Comparison of ENCODE assay signal across 26 mouse cellular contexts in genomic region chr11:60149086-60149485, GRCm38 (mm10). TPM values are rescaled to one million over a fixed set of nuclear protein-coding genes. Genes with fewer than 3 reads are reported as not detected.
DNase-seq lines count a peak whose midpoint lies in the region; ATAC-seq lines count a peak whose summit lies in the region.
"Had no signal": no experiment of that assay in that cellular context is flagged by ENCODE, and none has a peak within 500 bp of the region (broad histone marks: within the 10 kb centered on the region; RNA-seq: fewer than 3 reads in every experiment).

No protein-coding gene starts in this region.

- no peak overlapping the region for H3K4me3 ChIP-seq in hindbrain, embryonic 13.5 days
- H3K4me3 ChIP-seq in hindbrain, embryonic 16.5 days (ENCODE audit: low read length) = no peak overlapping the region
- no peak overlapping the region for H3K4me3 ChIP-seq in neural tube, embryonic 13.5 days
- no peak overlapping the region for H3K4me3 ChIP-seq in embryonic facial prominence, embryonic 10.5 days
- H3K4me3 ChIP-seq: embryonic facial prominence, embryonic 15.5 days; forebrain, embryonic 12.5 days; heart, embryonic 15.5 days; liver, embryonic 12.5 days; midbrain, embryonic 10.5 days; midbrain, embryonic 15.5 days had no signal

- no peak for ATAC-seq in hindbrain, embryonic 13.5 days (ENCODE audit: low FRiP score)
- no peak for ATAC-seq in hindbrain, embryonic 16.5 days
- ATAC-seq in neural tube, embryonic 13.5 days (ENCODE audit: low read depth) = no peak
- ATAC-seq: forebrain, postnatal 0 days; intestine, postnatal 0 days; liver, embryonic 12.5 days; liver, postnatal 0 days; midbrain, embryonic 15.5 days; Patski had no signal

- H3K36me3 ChIP-seq in hindbrain, embryonic 13.5 days = peaks cover 34% of the 10 kb centered on the region
- H3K36me3 ChIP-seq in hindbrain, embryonic 16.5 days (ENCODE audit: control insufficient read depth, insufficient read depth, low read length) = no peaks in the 10 kb centered on the region
- H3K36me3 ChIP-seq in neural tube, embryonic 13.5 days = peaks cover 55% of the 10 kb centered on the region
- H3K36me3 ChIP-seq in embryonic facial prominence, embryonic 10.5 days (replicated peaks) = peaks cover 98% of the 10 kb centered on the region
- H3K36me3 ChIP-seq: midbrain, embryonic 15.5 days had no signal

- no peaks in the 10 kb centered on the region for H3K27me3 ChIP-seq in hindbrain, embryonic 13.5 days
- H3K27me3 ChIP-seq in hindbrain, embryonic 16.5 days (replicated peaks; ENCODE audit: control insufficient read depth, insufficient read depth, low read length) = no peaks in the 10 kb centered on the region
- H3K27me3 ChIP-seq in neural tube, embryonic 13.5 days = no peaks in the 10 kb centered on the region
- H3K27me3 ChIP-seq in embryonic facial prominence, embryonic 10.5 days (replicated peaks; ENCODE audit: low read depth, poor library complexity, severe bottlenecking) = no peaks in the 10 kb centered on the region
- H3K27me3 ChIP-seq: embryonic facial prominence, embryonic 15.5 days; forebrain, embryonic 12.5 days; heart, embryonic 15.5 days; liver, embryonic 12.5 days; midbrain, embryonic 15.5 days; Patski had no signal

- DNase-seq in cerebellum, adult 18-20 months = peak; percentile 41 to 43
- DNase-seq in cerebellum, postnatal 4 days (ENCODE audit: low spot score in 2 of 2) = no peak
- no peak for DNase-seq in neural tube, embryonic 10.5 days (ENCODE audit: extremely low spot score, low spot score)
- no peak for DNase-seq in embryonic facial prominence, embryonic 10.5 days (ENCODE audit: low spot score)
- DNase-seq: adrenal gland, postnatal 10 days; forebrain, postnatal 0 days; gastrocnemius, postnatal 10 days; kidney, adult 9 months; kidney, postnatal 10 days; layer of hippocampus, postnatal 36 days; left cerebral cortex, postnatal 4 days; liver, postnatal 0 days; lung, postnatal 14 days; right cerebral cortex, postnatal 4 days had no signal

- no peak overlapping the region for H3K4me2 ChIP-seq in hindbrain, embryonic 13.5 days
- H3K4me2 ChIP-seq in hindbrain, embryonic 16.5 days (ENCODE audit: low read length) = no peak overlapping the region
- H3K4me2 ChIP-seq in neural tube, embryonic 13.5 days = no peak overlapping the region
- H3K4me2 ChIP-seq: embryonic facial prominence, embryonic 15.5 days; forebrain, embryonic 12.5 days; heart, embryonic 15.5 days; liver, embryonic 12.5 days; midbrain, embryonic 15.5 days had no signal

- H3K27ac ChIP-seq in hindbrain, embryonic 13.5 days = peak overlapping the region; percentile 62
- H3K27ac ChIP-seq in hindbrain, embryonic 16.5 days (ENCODE audit: low read depth, low read length) = no peak overlapping the region; the same call in 1 of the 2 replicates
- H3K27ac ChIP-seq in neural tube, embryonic 13.5 days (replicated peaks) = peak overlapping the region; percentile 46
- no peak overlapping the region for H3K27ac ChIP-seq in embryonic facial prominence, embryonic 10.5 days (replicated peaks)
- H3K27ac ChIP-seq: embryonic facial prominence, embryonic 15.5 days; forebrain, embryonic 12.5 days; heart, embryonic 15.5 days; liver, embryonic 12.5 days; midbrain, embryonic 10.5 days; midbrain, embryonic 15.5 days had no signal

- peaks cover 74% of the 10 kb centered on the region for H3K4me1 ChIP-seq in hindbrain, embryonic 13.5 days (replicated peaks)
- peaks cover 25% of the 10 kb centered on the region for H3K4me1 ChIP-seq in hindbrain, embryonic 16.5 days (ENCODE audit: control insufficient read depth, insufficient read depth, low read depth, low read length)
- peaks cover 72% of the 10 kb centered on the region for H3K4me1 ChIP-seq in neural tube, embryonic 13.5 days (replicated peaks)
- H3K4me1 ChIP-seq in embryonic facial prominence, embryonic 10.5 days = peaks cover 20% of the 10 kb centered on the region; the same call in 1 of the 2 replicates

- no peak overlapping the region for H3K9ac ChIP-seq in hindbrain, embryonic 13.5 days
- H3K9ac ChIP-seq in hindbrain, embryonic 16.5 days (ENCODE audit: low read depth, low read length) = no peak overlapping the region
- no peak overlapping the region for H3K9ac ChIP-seq in neural tube, embryonic 13.5 days
- H3K9ac ChIP-seq: embryonic facial prominence, embryonic 15.5 days; forebrain, embryonic 12.5 days; forebrain, postnatal 0 days; heart, embryonic 15.5 days; liver, embryonic 12.5 days; liver, postnatal 0 days; midbrain, embryonic 15.5 days had no signal

- no peaks in the 10 kb centered on the region for H3K9me3 ChIP-seq in hindbrain, embryonic 13.5 days
- H3K9me3 ChIP-seq in hindbrain, embryonic 16.5 days (ENCODE audit: control insufficient read depth, low read length) = no peaks in the 10 kb centered on the region
- H3K9me3 ChIP-seq in neural tube, embryonic 13.5 days = no peaks in the 10 kb centered on the region
- H3K9me3 ChIP-seq in embryonic facial prominence, embryonic 10.5 days = no peaks in the 10 kb centered on the region
- H3K9me3 ChIP-seq: embryonic facial prominence, embryonic 15.5 days; forebrain, embryonic 12.5 days; G1E; heart, embryonic 15.5 days; liver, embryonic 12.5 days; midbrain, embryonic 10.5 days; midbrain, embryonic 15.5 days had no signal

- WGBS in hindbrain, embryonic 13.5 days = 51% methylated on average over 3 of the region's 3 CpGs
- WGBS in hindbrain, embryonic 16.5 days = 45% methylated on average over 3 of the region's 3 CpGs
- WGBS in neural tube, embryonic 13.5 days = 59% methylated on average over 3 of the region's 3 CpGs
- 92% methylated on average over 3 of the region's 3 CpGs for WGBS in embryonic facial prominence, embryonic 10.5 days

RNA-seq across cellular contexts. Expression of gene Rai1, which starts 44.3 kb away (rescaled TPM):
- 32.6 and 32.7 TPM in 2 replicates for polyA plus RNA-seq in hindbrain, embryonic 13.5 days (2015; fragmentation: Nextera tagmentation; extraction: Ambion mirVana)
- polyA plus RNA-seq in hindbrain, embryonic 16.5 days (2015; fragmentation: Nextera tagmentation; extraction: Ambion mirVana) = 24.3 and 28.0 TPM in 2 replicates
- 29.9 and 30.0 TPM in 2 replicates for polyA plus RNA-seq in neural tube, embryonic 13.5 days (2015; fragmentation: Nextera tagmentation; extraction: Ambion mirVana)
- 31.0 and 33.8 TPM in 2 replicates for polyA plus RNA-seq in embryonic facial prominence, embryonic 10.5 days (2016; fragmentation: Nextera tagmentation; extraction: Ambion mirVana)

Comparison
In these comparisons a context has a peak if more than half of its experiments do, and no peak if none do; other contexts are left out.
1. DNase-seq: peak in cerebellum, adult 18-20 months (2 of 2); none in cerebellum, postnatal 4 days (0 of 2), neural tube, embryonic 10.5 days (single experiment) and embryonic facial prominence, embryonic 10.5 days (single experiment).
2. H3K27ac ChIP-seq: peak in hindbrain, embryonic 13.5 days (single experiment) and neural tube, embryonic 13.5 days (single experiment); none in hindbrain, embryonic 16.5 days (single experiment) and embryonic facial prominence, embryonic 10.5 days (single experiment).